Mouse (Mus musculus): ENCODE measurements around the gene Fastkd2. TPM values are rescaled to one million over a fixed set of nuclear protein-coding genes. Genes with fewer than 3 reads are reported as not detected.

The Fastkd2 gene
- polyA plus RNA-seq, 1 experiment from 2014 or later, result 35.8 TPM

DNA sequence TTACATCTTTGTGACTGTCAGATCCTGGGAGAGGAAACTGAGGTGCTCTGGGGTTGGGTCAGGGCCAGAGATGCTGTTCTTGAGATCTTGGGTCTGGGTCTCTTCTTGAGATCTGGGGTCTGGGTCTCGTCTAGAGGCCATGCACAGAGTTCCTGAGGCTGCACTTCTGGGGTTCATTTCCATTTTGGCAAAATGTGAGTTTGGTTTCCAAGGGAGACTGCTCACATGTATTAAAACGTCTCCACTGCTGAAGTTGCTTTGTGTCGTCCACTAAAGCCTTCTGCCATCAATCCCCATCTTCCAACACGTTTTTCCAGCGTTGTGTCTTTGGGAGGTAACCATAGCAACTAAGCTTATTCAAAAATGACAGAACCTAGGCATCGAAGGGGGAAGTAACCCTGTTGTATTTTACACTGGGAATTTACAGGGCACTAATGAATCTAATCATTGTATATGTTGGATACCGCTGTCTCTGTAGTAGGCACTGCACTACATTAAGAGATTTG lies 33.5 kb downstream of the Fastkd2 start:
- Histone ChIP-seq H3K9ac (ENCODE audit: low read depth, low read length) (no peak overlapping the region), H3K36me3 (ENCODE audit: control insufficient read depth, insufficient read depth, low read length) (no peaks in the 10 kb centered on the region), H3K4me1 (ENCODE audit: control insufficient read depth, insufficient read depth, low read depth, low read length) (peaks cover 20% of the 10 kb centered on the region), H3K4me3 (ENCODE audit: low read length) (no peak overlapping the region), H3K27me3 (replicated peaks; ENCODE audit: control insufficient read depth, insufficient read depth, low read length) (no peaks in the 10 kb centered on the region), H3K4me2 (ENCODE audit: low read length) (peak overlapping the region; percentile 15; the same call in 1 of the 2 replicates), H3K27ac (ENCODE audit: low read depth, low read length) (peak overlapping the region; percentile 67), H3K9me3 (ENCODE audit: control insufficient read depth, low read length) (no peaks in the 10 kb centered on the region)
- ATAC-seq, result peak; percentile 63
- 10% methylated on average over 7 of the region's 7 CpGs for WGBS

GRCm38 (mm10) chr1:63764395-63764794 lies 34.0 kb downstream of the Fastkd2 start:
- no peaks in the 10 kb centered on the region for H3K36me3 ChIP-seq (ENCODE audit: control insufficient read depth, insufficient read depth, low read length)
- H3K9me3 ChIP-seq (ENCODE audit: control insufficient read depth, low read length), result no peaks in the 10 kb centered on the region
- H3K9ac ChIP-seq (ENCODE audit: low read depth, low read length), result no peak overlapping the region
- no peaks in the 10 kb centered on the region for H3K27me3 ChIP-seq (replicated peaks; ENCODE audit: control insufficient read depth, insufficient read depth, low read length)
- H3K4me2 ChIP-seq (ENCODE audit: low read length), result peak overlapping the region; percentile 15; the same call in 1 of the 2 replicates
- no peak for ATAC-seq
- H3K27ac ChIP-seq (ENCODE audit: low read depth, low read length), result peak overlapping the region; percentile 67
- peaks cover 20% of the 10 kb centered on the region for H3K4me1 ChIP-seq (ENCODE audit: control insufficient read depth, insufficient read depth, low read depth, low read length)
- H3K4me3 ChIP-seq (ENCODE audit: low read length), result no peak overlapping the region
- WGBS, result 30% methylated on average over 7 of the region's 7 CpGs

DNA sequence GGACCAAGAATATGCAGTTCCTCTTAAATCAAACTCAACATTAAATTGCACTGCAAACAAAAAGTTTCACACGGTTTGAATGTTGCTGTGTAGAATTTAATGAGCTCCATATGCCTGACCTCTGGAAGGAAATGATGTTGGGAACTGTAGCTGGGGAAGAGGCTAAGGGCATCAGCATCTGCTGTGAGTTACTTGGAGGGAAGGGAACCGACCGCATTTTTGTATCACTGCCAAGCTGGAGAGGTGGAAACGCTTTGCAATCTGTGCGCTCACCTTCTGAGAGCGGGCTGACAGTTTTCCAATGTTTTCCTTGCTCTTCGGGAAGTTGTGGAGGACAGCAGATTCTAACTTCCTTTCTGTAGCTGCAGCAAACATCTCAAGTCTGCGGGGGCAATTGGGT lies 37.7 kb downstream of the Fastkd2 start:
- no peaks in the 10 kb centered on the region for H3K27me3 ChIP-seq (replicated peaks; ENCODE audit: control insufficient read depth, insufficient read depth, low read length)
- peaks cover 31% of the 10 kb centered on the region for H3K4me1 ChIP-seq (ENCODE audit: control insufficient read depth, insufficient read depth, low read depth, low read length)
- 64% methylated on average over 8 of the region's 8 CpGs for WGBS
- H3K27ac ChIP-seq (ENCODE audit: low read depth, low read length), result no peak overlapping the region
- H3K9me3 ChIP-seq (ENCODE audit: control insufficient read depth, low read length), result no peaks in the 10 kb centered on the region
- H3K9ac ChIP-seq (ENCODE audit: low read depth, low read length), result no peak overlapping the region
- no peaks in the 10 kb centered on the region for H3K36me3 ChIP-seq (ENCODE audit: control insufficient read depth, insufficient read depth, low read length)
- H3K4me3 ChIP-seq (ENCODE audit: low read length), result no peak overlapping the region
- no peak for ATAC-seq
- H3K4me2 ChIP-seq (ENCODE audit: low read length), result no peak overlapping the region

DNA sequence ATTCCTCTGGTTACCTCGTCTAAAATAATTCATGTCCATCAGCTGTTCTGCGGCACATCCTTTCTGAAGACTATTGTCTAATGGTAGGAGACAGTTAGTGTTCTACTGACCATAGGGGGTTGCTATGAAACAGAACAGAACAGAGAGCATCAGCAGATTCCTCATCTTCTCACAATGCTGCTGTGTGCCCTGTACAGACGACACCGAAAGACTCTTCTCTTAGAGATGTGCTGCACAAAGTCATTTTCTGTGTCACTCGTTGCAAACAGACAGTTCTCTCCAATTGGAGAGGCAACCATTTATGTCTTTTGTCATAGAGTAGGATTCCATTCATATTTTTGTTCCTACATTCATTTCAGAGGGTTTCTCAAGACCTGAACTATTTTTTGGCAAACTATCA lies 38.8 kb downstream of the Fastkd2 start, which contains the start of gene 4933402D24Rik:
Gene 4933402D24Rik (minus strand): TSS at position 101 of the 400 bp plus-strand sequence.
- peaks cover 21% of the 10 kb centered on the region for H3K4me1 ChIP-seq (ENCODE audit: control insufficient read depth, insufficient read depth, low read depth, low read length)
- no peak for ATAC-seq
- H3K4me2 ChIP-seq (ENCODE audit: low read length), result no peak within 1 kb of the TSS
- no peaks in the 10 kb centered on the region for H3K36me3 ChIP-seq (ENCODE audit: control insufficient read depth, insufficient read depth, low read length)
- H3K9ac ChIP-seq (ENCODE audit: low read depth, low read length), result no peak within 1 kb of the TSS
- H3K9me3 ChIP-seq (ENCODE audit: control insufficient read depth, low read length), result no peaks in the 10 kb centered on the region
- H3K4me3 ChIP-seq (ENCODE audit: low read length), result no peak within 1 kb of the TSS
- H3K27me3 ChIP-seq (replicated peaks; ENCODE audit: control insufficient read depth, insufficient read depth, low read length), result no peaks in the 10 kb centered on the region
- H3K27ac ChIP-seq (ENCODE audit: low read depth, low read length), result no peak within 1 kb of the TSS
- WGBS, result 48% methylated on average over 5 of the region's 5 CpGs

DNA sequence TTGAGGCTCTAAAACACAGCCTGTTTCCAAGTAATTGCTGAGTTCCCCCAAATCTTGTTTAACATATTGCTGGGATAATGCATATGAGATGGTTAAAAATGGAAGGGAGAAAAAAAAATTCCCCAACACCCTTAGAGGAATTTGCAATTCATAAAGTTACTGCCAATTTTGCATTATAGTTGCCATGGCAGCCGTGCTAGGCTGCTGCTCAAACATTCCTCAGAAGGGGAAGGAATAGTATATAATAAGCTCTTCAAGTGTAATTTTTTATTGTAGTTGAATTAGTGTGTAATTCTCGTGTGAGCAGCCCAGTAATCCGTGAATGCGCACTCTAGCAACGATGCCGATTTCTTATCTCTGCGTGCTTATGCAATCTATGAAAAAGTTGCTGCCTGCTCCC lies 39.9 kb downstream of the Fastkd2 start:
- Histone ChIP-seq H3K27ac (ENCODE audit: low read depth, low read length) (no peak overlapping the region), H3K4me3 (ENCODE audit: low read length) (no peak overlapping the region), H3K4me2 (ENCODE audit: low read length) (peak overlapping the region; percentile 7; the same call in 1 of the 2 replicates), H3K27me3 (replicated peaks; ENCODE audit: control insufficient read depth, insufficient read depth, low read length) (no peaks in the 10 kb centered on the region), H3K36me3 (ENCODE audit: control insufficient read depth, insufficient read depth, low read length) (no peaks in the 10 kb centered on the region), H3K9me3 (ENCODE audit: control insufficient read depth, low read length) (no peaks in the 10 kb centered on the region), H3K9ac (ENCODE audit: low read depth, low read length) (no peak overlapping the region), H3K4me1 (ENCODE audit: control insufficient read depth, insufficient read depth, low read depth, low read length) (peaks cover 13% of the 10 kb centered on the region)
- peak; percentile 82 for ATAC-seq
- 46% methylated on average over 7 of the region's 7 CpGs for WGBS

DNA sequence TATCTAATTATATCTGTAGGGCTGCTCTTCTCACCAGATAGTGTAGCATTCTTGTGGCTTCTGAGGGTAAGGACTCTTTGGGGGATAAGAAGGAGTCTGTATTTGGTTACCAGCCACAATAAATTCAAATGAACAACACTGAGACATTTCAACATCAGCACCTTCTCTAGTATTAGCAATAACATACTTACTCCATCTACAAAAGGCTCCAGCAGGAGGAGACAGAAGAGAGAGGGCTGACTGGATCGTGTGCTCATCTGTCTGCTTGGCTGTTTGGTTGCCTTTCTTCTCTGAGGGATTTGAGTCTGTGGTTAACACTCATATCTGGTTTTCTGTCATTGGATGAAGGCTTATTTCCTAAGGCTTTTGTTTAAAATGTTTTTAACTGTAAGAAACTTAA lies 46.0 kb downstream of the Fastkd2 start:
- 77% methylated on average over 1 of the region's 1 CpGs for WGBS
- Histone ChIP-seq H3K27ac (ENCODE audit: low read depth, low read length) (no peak overlapping the region), H3K36me3 (ENCODE audit: control insufficient read depth, insufficient read depth, low read length) (no peaks in the 10 kb centered on the region), H3K4me3 (ENCODE audit: low read length) (no peak overlapping the region), H3K9ac (ENCODE audit: low read depth, low read length) (no peak overlapping the region), H3K27me3 (replicated peaks; ENCODE audit: control insufficient read depth, insufficient read depth, low read length) (no peaks in the 10 kb centered on the region), H3K9me3 (ENCODE audit: control insufficient read depth, low read length) (no peaks in the 10 kb centered on the region), H3K4me2 (ENCODE audit: low read length) (no peak overlapping the region), H3K4me1 (ENCODE audit: control insufficient read depth, insufficient read depth, low read depth, low read length) (no peaks in the 10 kb centered on the region)
- no peak for ATAC-seq

GRCm38 (mm10) chr1:63776902-63777630 lies 46.7 kb downstream of the Fastkd2 start:
- H3K4me1 ChIP-seq (ENCODE audit: control insufficient read depth, insufficient read depth, low read depth, low read length), result no peaks in the 10 kb centered on the region
- H3K27me3 ChIP-seq (replicated peaks; ENCODE audit: control insufficient read depth, insufficient read depth, low read length), result no peaks in the 10 kb centered on the region
- H3K27ac ChIP-seq (ENCODE audit: low read depth, low read length), result no peak overlapping the region
- H3K4me2 ChIP-seq (ENCODE audit: low read length), result no peak overlapping the region
- no peak overlapping the region for H3K9ac ChIP-seq (ENCODE audit: low read depth, low read length)
- H3K36me3 ChIP-seq (ENCODE audit: control insufficient read depth, insufficient read depth, low read length), result no peaks in the 10 kb centered on the region
- 55% methylated on average over 4 of the region's 4 CpGs for WGBS
- no peak for ATAC-seq
- no peaks in the 10 kb centered on the region for H3K9me3 ChIP-seq (ENCODE audit: control insufficient read depth, low read length)
- no peak overlapping the region for H3K4me3 ChIP-seq (ENCODE audit: low read length)

DNA sequence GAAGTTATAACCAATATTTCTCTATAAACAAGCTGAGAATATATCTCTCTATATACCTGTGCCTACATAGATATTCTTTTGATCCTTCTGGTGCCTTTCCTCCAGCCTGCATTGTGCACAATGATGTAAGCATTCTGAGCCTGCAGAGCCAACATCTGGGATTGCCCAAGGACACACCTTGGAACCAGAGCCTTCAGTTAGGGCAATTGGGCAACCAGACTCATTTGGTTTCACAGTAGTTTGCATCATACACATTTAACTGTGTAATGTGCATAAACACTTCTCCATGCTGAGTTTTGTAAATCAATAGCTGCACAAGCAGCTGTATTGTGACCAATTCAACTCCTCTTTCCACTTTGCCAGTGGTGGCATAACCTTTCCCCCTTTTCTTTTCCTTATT lies 63.9 kb downstream of the Fastkd2 start:
- Histone ChIP-seq H3K4me1 (ENCODE audit: control insufficient read depth, insufficient read depth, low read depth, low read length) (no peaks in the 10 kb centered on the region), H3K9ac (ENCODE audit: low read depth, low read length) (no peak overlapping the region), H3K27me3 (replicated peaks; ENCODE audit: control insufficient read depth, insufficient read depth, low read length) (no peaks in the 10 kb centered on the region), H3K4me3 (ENCODE audit: low read length) (no peak overlapping the region), H3K36me3 (ENCODE audit: control insufficient read depth, insufficient read depth, low read length) (no peaks in the 10 kb centered on the region), H3K9me3 (ENCODE audit: control insufficient read depth, low read length) (no peaks in the 10 kb centered on the region), H3K27ac (ENCODE audit: low read depth, low read length) (no peak overlapping the region), H3K4me2 (ENCODE audit: low read length) (no peak overlapping the region)
- no peak for ATAC-seq
